Mouse (Mus musculus): ENCODE results near the gene Cbl. TPM values are rescaled to one million over a fixed set of nuclear protein-coding genes. Genes with fewer than 3 reads are reported as not detected.
A peak's percentile ranks its signal among the peaks of the same experiment; 100 is the strongest.

Cbl gene
- polyA plus RNA-seq, 1 experiment = 279 TPM

DNA sequence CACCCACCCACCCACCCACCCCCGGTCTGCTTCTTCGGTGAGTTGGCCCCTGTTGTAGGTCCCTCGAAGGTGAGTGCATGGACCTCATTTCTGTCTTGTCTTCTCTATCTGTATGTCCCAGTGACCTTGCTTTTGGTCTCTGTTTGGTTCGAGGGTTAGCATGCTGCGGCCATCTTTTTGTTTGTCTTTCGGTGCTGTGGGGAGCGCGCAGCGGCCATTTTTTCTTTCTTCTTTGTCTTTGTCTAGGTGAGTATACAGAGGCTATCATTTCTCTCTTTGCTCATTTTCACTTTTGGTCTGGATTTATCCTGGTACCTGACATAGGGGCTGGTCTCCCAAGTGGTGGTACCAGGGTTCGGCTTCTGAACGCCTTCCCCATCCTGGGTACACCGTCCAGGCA lies 55.0 kb downstream of the Cbl start:
- WGBS = 93% methylated on average over 12 of the region's 12 CpGs

GRCm38 (mm10) chr9:44178389-44178788 lies 55.5 kb downstream of the Cbl start:
- no peaks in the 10 kb centered on the region for H3K4me1 ChIP-seq (ENCODE audit: control insufficient read depth, insufficient read depth, low read length)
- no peak overlapping the region for H3K4me3 ChIP-seq (ENCODE audit: insufficient read depth, low read depth, low read length)
- no peak for TF ChIP-seq CTCF (IDR thresholded peaks at IDR 0.05; ENCODE audit: insufficient read depth, low read depth, low read length)
- no peak for TF ChIP-seq POLR2A (IDR thresholded peaks at IDR 0.05; ENCODE audit: insufficient read depth, low read depth, low read length)
- WGBS = 91% methylated on average over 14 of the region's 14 CpGs
- H3K27ac ChIP-seq (ENCODE audit: insufficient read depth, low read depth, low read length) = no peak overlapping the region

More for the DNA sequence above, 55.0 kb downstream of the Cbl start:
- Histone ChIP-seq H3K27ac (ENCODE audit: insufficient read depth, low read depth, low read length) (no peak overlapping the region), H3K4me3 (ENCODE audit: insufficient read depth, low read depth, low read length) (no peak overlapping the region), H3K4me1 (ENCODE audit: control insufficient read depth, insufficient read depth, low read length) (no peaks in the 10 kb centered on the region)
- no peak for TF ChIP-seq CTCF (IDR thresholded peaks at IDR 0.05; ENCODE audit: insufficient read depth, low read depth, low read length)
- no peak for TF ChIP-seq POLR2A (IDR thresholded peaks at IDR 0.05; ENCODE audit: insufficient read depth, low read depth, low read length)

- TF ChIP-seq CTCF (IDR thresholded peaks at IDR 0.05; ENCODE audit: insufficient read depth, low read depth, low read length) = no peak
- TF ChIP-seq POLR2A (IDR thresholded peaks at IDR 0.05; ENCODE audit: insufficient read depth, low read depth, low read length) = no peak
- H3K4me1 ChIP-seq (ENCODE audit: control insufficient read depth, insufficient read depth, low read length) = no peaks in the 10 kb centered on the region
- no peak overlapping the region for H3K4me3 ChIP-seq (ENCODE audit: insufficient read depth, low read depth, low read length)
- no peak overlapping the region for H3K27ac ChIP-seq (ENCODE audit: insufficient read depth, low read depth, low read length)
- 93% methylated on average over 2 of the region's 2 CpGs for WGBS
These were observed 56.4 kb downstream of the Cbl start for GRCm38 (mm10) chr9:44177405-44177804.

GRCm38 (mm10) chr9:44175957-44176356 lies 57.9 kb downstream of the Cbl start:
- no peak overlapping the region for H3K4me3 ChIP-seq (ENCODE audit: insufficient read depth, low read depth, low read length)
- 74% methylated on average over 1 of the region's 1 CpGs for WGBS
- peaks cover 5% of the 10 kb centered on the region; the same call in 1 of the 2 replicates for H3K4me1 ChIP-seq (ENCODE audit: control insufficient read depth, insufficient read depth, low read length)
- no peak overlapping the region for H3K27ac ChIP-seq (ENCODE audit: insufficient read depth, low read depth, low read length)
- TF ChIP-seq CTCF (IDR thresholded peaks at IDR 0.05; ENCODE audit: insufficient read depth, low read depth, low read length) = no peak
- TF ChIP-seq POLR2A (IDR thresholded peaks at IDR 0.05; ENCODE audit: insufficient read depth, low read depth, low read length) = no peak

DNA sequence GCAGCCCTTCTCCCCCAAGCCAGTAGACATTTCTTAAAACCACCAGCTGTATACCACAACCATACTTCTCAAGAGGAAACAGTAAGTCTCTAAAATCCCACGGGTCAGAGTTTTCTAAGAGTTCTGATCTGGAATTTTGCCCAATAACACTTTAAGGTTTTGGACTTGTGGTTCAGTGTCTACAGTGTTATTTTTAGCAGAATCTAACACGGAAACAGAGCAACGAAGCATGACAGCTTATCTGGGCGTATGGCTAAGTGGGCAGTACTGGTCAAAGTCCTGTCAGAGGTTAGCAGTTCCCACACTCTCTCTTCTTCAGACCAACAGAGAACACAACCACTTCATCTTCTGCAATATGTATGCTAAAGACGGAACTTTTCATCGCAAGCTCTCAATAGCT lies 58.3 kb downstream of the Cbl start:
- 38% methylated on average over 6 of the region's 6 CpGs for WGBS
- H3K4me3 ChIP-seq (ENCODE audit: insufficient read depth, low read depth, low read length) = no peak overlapping the region
- TF ChIP-seq CTCF (IDR thresholded peaks at IDR 0.05; ENCODE audit: insufficient read depth, low read depth, low read length) = no peak
- TF ChIP-seq POLR2A (IDR thresholded peaks at IDR 0.05; ENCODE audit: insufficient read depth, low read depth, low read length) = no peak
- peaks cover 9% of the 10 kb centered on the region for H3K4me1 ChIP-seq (ENCODE audit: control insufficient read depth, insufficient read depth, low read length)
- no peak overlapping the region for H3K27ac ChIP-seq (ENCODE audit: insufficient read depth, low read depth, low read length)

DNA sequence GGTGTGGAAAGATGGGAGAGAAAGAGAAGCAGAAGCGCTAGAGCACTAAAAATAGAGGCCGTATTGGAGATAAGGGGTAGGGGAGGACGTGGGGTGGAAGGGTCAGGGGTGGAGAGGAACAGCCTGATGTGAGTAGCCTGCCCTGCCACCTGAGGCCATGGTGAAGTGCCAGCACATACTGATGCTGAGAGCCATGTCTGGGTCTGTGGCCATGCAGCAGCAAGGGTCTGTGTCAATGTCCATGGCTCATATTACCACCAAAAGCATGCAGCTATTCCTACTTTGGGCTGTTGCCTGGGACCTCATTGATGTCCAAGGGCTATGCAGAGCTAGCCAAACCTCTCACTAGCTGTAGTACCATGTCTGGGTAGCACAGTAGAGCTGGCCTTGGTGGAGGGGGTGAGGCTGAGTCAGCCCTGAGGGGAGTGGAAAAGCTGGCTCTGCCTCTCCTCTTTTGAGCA lies 63.1 kb downstream of the Cbl start:
- Histone ChIP-seq H3K27ac (ENCODE audit: insufficient read depth, low read depth, low read length) (no peak overlapping the region), H3K4me3 (ENCODE audit: insufficient read depth, low read depth, low read length) (no peak overlapping the region), H3K4me1 (ENCODE audit: control insufficient read depth, insufficient read depth, low read length) (peaks cover 10% of the 10 kb centered on the region)
- no peak for TF ChIP-seq CTCF (IDR thresholded peaks at IDR 0.05; ENCODE audit: insufficient read depth, low read depth, low read length)
- TF ChIP-seq POLR2A (IDR thresholded peaks at IDR 0.05; ENCODE audit: insufficient read depth, low read depth, low read length) = no peak
- WGBS = 62% methylated on average over 3 of the region's 3 CpGs

GRCm38 (mm10) chr9:44168931-44169330 lies 64.9 kb downstream of the Cbl start:
- Histone ChIP-seq H3K4me1 (ENCODE audit: control insufficient read depth, insufficient read depth, low read length) (peaks cover 10% of the 10 kb centered on the region), H3K4me3 (ENCODE audit: insufficient read depth, low read depth, low read length) (no peak overlapping the region), H3K27ac (ENCODE audit: insufficient read depth, low read depth, low read length) (no peak overlapping the region)
- TF ChIP-seq CTCF (IDR thresholded peaks at IDR 0.05; ENCODE audit: insufficient read depth, low read depth, low read length) = no peak
- no peak for TF ChIP-seq POLR2A (IDR thresholded peaks at IDR 0.05; ENCODE audit: insufficient read depth, low read depth, low read length)
- 79% methylated on average over 5 of the region's 5 CpGs for WGBS

DNA sequence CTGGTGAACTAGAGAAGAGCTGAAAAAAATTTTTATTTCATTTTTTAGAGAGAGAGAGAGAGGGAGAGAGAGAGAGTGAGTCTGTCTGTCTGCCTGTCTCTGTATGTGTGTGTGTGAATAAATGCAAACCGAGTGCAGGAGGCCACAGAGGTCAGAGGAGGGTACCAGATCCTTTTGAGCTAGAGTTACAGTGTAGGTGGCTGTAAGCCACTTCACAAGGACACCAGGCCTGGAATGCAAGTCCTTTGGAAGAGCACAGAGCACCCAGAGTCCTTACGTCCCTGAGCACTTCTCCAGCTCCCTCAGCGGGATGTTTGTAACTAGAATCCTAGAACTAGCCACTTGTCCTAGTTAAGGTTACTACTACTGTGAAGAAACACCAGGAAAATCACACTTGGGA lies 74.0 kb downstream of the Cbl start:
- TF ChIP-seq CTCF (IDR thresholded peaks at IDR 0.05; ENCODE audit: insufficient read depth, low read depth, low read length) (no peak), POLR2A (IDR thresholded peaks at IDR 0.05; ENCODE audit: insufficient read depth, low read depth, low read length) (no peak)
- no peaks in the 10 kb centered on the region for H3K4me1 ChIP-seq (ENCODE audit: control insufficient read depth, insufficient read depth, low read length)
- WGBS = 90% methylated on average over 3 of the region's 3 CpGs
- H3K27ac ChIP-seq (ENCODE audit: insufficient read depth, low read depth, low read length) = no peak overlapping the region
- no peak overlapping the region for H3K4me3 ChIP-seq (ENCODE audit: insufficient read depth, low read depth, low read length)

DNA sequence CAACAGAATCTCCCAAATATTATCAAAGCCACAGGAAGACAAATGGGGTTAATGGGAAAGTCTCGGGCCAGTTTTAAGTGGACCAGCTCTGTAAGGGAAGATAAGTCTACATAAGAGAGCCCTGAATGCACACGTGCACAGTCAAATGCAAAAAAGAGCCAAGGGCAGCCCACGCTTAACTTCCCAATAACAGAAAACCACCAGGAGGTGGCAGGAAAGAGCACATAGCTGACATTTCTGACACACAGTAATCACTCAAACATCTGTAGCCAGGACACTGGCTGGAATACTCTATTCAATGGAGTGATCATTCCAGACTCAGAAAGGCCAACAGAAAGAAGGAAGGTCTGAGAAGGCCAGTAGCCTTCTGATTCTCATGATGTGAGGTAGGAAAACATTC lies 86.6 kb downstream of the Cbl start:
- WGBS = 37% methylated on average over 3 of the region's 3 CpGs
- Histone ChIP-seq H3K4me1 (ENCODE audit: control insufficient read depth, insufficient read depth, low read length) (peaks cover 11% of the 10 kb centered on the region), H3K27ac (ENCODE audit: insufficient read depth, low read depth, low read length) (no peak overlapping the region), H3K4me3 (ENCODE audit: insufficient read depth, low read depth, low read length) (no peak overlapping the region)
- no peak for TF ChIP-seq CTCF (IDR thresholded peaks at IDR 0.05; ENCODE audit: insufficient read depth, low read depth, low read length)
- TF ChIP-seq POLR2A (IDR thresholded peaks at IDR 0.05; ENCODE audit: insufficient read depth, low read depth, low read length) = no peak

GRCm38 (mm10) chr9:44144718-44145060 lies 89.2 kb downstream of the Cbl start:
- no peak for TF ChIP-seq CTCF (IDR thresholded peaks at IDR 0.05; ENCODE audit: insufficient read depth, low read depth, low read length)
- no peak for TF ChIP-seq POLR2A (IDR thresholded peaks at IDR 0.05; ENCODE audit: insufficient read depth, low read depth, low read length)
- Histone ChIP-seq H3K27ac (ENCODE audit: insufficient read depth, low read depth, low read length) (peak overlapping the region; percentile 32), H3K4me3 (ENCODE audit: insufficient read depth, low read depth, low read length) (no peak overlapping the region), H3K4me1 (ENCODE audit: control insufficient read depth, insufficient read depth, low read length) (peaks cover 14% of the 10 kb centered on the region)

All from olfactory bulb, adult 2 months (tissue).